Mouse (Mus musculus) testis, postnatal 14 days (tissue): ENCODE results near the gene Iqcc.

Source experiments
- DNase-seq: peaks from one replicate; pipeline ENCODE4 v3.0.0; 2021; ENCODE audit warnings: low spot score

The Iqcc gene

DNA sequence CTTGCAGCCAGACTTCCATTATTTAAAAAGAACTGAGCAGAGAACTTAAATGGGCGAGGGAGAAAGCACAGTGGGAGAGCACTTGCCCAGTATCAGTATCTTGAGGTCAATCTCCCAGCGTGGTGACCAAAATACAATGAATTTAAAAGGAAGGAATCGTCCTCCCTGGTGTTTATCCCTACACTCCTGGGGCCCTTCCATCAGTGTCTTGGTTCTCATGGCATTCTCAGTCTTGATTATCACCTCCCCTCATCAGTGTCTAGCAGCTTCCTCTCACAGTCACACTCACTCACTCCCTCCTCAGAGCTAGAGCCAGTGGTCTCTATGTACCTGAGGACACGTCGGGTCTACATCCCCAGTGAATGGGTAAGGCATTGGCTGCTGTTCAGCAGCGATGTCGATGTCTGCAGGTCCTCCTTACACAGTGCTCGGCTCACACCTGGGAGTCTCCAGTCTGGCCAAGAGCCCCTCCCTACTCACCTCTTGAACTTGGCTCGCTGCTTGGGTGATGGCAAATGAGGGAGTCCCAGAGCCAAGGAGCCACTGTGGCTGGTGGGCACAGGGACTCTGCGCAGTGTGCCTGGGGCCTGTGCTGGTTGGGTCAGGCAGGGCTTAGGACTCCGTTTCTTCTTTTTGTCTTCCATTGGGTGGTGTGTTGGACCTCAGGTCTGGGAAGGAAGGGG, 3.4 kb upstream of the Iqcc start:
- no peak for DNase-seq

DNA sequence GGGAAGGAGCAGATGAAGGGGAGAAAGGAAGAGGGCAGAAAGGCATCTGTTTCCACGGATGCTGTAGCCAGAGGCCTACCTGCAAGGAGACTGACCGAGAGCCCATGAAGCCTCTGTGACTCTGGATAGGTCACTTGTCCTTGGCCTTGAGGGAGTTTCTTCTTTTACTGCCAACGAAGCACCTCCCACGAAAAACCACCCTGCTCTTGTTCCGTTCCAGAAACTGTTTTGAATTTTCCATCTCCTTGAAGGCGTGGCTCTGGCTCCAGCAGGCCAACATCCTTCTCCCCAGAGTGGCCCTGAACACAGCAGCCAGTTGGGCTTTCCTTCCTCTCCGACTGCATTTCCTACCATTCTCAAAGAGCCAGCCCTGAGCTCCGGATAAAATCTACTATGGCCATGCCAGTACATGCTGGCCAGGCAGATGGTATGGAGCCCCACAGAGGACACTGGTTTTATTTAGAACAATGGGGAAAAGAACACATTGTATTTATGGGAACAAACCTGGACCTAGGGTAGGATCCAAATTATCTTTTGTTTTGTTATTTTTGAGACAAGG, 2.5 kb upstream of the Iqcc start:
- DNase-seq = peak; percentile 68

DNA sequence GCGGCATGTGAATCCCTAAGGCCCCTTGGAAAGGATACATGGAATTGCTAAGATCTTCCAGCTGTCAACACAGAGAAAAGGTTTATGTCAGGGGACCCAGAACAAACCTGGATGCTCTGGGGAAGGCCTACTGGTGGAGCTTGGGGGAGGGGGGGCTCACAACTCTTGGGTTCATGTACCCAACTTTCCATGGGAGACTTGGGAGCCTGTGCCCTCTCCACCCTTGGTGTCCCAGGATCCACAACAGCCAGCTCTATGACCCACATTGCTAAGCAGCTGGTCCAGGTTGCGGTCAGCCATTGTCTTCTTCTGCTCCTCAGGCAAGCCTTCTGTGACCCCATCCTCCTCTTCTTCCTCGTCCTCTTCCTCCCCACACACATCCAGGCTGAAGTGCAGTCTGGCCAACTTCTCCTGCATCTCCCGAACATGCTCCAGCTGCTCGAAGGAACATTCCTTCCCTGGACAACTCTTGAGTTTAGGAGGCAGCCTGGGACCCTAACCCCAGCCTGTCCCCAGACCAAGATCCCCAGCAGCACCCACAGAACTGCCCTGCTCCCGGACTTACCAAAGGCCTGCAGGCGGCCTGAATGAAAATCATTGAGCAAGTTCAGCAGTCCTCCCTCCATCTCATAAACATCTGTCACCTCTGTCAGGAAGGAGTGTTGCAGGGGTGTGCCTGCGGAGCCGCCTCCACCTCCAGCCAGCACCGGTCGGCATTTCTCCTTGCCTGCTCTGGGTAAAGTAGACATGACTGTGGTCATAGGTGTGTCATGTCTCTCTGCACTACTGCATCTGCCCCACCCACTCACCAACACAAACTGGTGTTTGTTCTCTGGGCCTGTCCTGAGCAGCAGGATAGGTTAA, 1.8 kb upstream of the Iqcc start:
- no peak for DNase-seq

DNA sequence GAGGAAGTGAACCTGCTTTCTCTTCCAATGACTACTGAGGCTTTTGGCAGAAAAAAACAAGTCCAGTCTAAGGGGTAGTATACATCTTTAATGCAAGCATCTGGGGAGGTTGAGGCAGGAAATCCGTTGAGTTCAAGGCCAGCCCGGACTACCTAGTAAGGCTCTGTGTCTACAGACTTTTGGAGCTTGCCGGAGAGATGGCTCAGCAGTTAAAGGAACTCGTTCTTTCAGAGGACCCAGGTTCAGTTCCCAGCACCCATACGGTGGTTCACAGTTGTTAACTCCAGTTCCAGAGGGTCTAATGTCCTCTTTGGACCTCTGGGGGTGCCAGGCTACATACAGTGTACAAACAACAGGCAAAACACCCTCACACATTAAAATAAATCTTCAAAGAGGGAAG, 868 bp downstream of the Iqcc start:
- DNase-seq = no peak

DNA sequence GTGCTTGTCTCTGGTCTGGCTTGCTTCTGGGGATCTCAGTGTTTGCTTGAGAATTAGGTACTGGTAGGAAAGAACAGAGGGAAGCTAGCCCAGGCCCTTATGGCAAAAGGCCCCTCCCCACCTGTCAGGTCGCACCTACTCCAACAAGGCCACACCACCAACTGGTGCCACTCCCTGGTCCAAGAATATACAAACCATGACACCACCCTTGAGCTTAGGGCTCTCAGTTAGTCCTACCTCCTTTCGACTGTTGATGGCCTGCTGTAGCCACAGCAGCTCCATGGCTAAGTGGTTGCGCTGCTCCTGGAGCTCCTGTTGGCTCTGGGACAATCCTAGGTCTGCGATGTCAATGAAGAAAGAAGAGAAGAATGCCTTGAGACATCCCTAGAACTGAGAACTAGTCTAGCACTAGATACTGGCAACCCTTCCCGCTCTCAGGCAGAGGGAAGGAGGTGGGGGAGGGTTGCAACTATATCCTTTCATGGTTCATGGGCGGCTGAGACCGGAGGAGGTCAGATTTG, 1.7 kb downstream of the Iqcc start:
- no peak for DNase-seq

DNA sequence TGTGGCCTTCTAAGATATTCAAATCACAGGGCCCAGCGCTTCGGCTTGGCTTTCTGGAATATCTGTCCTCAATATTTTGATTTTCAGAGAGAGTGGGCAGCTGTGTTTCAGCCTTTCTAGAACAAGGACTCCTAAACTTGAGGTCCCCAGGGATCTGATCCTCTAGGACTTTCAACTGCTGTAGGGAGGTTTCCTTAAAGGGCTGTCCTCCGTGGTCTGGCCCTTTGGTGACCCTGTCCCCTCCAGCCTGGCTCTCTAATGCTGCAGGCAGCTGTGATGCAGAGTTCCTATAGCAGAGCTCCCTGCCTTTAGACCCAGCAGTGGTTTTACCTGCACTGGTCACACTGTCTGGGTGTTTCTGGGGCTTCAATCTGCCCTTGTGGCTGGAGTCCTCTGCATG, 2.3 kb downstream of the Iqcc start:
- DNase-seq = no peak

DNA sequence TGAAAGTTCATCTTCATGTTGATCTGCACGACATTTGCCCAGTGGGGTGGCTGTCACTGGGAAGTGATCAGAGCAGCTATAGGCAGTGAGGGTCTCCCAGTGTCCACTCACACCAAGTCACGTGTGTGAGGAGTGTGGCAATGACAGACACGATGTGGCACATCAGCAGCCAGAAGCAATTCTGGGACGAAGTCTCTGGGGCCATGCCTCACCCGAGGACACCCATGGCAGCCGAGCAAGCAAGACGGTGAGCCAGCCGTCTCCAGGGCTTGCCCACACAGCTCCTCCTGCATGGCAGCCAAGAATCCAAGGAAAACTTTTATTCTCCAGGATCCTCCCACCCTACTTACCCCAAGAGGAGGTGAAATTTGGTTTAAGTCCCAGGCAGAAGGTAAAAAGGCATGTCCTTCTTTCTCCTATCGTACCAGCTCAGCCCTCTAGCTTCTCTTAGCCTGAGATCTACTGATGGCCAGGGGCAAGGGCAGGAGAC, 3.1 kb downstream of the Iqcc start:
- DNase-seq = no peak

DNA sequence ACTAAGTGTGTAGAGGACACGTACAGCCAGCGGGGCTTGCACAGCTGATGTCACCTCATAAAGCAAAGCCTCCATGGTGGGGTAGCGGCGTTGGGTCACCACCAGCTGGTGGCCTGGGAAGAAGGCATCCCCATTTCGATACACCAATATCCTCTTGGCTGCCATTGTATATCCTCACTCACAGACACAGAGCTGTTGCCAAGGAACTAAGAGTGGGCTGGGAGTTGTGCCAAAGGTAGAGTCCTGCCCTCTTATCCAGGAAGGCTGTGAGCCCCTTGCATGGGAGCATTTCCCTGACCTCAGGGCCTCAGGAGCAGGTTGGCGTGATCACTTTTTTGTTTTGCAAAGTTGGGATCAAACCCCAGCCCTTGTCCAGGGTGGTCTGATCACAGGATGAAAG, 4.8 kb downstream of the Iqcc start, which contains the start of gene Dcdc2b:
Dcdc2b (minus strand) TSS at position 165 of the 400 bp plus-strand sequence.
- DNase-seq = no peak

DNA sequence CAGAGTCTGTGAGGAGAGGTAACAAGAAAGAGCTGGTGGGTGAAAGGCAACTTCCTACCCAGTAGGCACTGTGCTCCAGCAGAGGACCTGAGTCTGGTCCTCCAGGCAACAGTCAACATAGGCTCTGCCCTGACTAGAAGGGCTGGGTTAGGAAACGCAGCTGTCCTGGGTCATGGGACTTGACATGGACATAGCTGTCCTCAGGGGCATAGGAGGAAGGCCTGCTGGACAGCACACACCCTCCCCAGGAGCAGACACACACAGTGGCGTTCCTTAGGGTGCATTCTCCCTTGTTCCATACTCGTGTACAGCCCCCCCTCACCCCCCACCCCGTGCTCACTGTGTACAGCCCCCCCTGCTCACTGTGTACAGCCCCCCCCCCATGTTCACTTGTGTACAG, 8.4 kb downstream of the Iqcc start:
- DNase-seq = no peak

DNA sequence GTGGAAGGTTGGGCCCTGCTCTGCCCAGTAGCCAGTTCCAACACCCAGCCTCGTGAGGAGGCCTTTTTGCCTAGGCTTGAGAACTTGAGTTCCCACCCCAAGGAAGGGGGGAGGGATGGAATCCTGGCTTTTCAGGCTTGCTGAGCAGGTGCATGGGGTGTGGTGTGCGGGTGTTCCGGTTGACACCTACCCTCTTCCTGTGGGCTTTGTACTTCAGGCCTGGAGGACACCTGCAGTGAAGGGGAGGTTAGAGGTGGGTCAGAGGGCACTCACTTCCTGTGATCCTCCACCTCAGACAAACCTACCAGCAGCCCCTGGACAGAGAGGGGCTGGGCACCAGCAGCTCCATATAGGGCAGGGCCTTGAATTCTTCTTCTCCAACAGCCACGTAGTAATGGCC, 8.9 kb downstream of the Iqcc start:
- DNase-seq = no peak

DNA sequence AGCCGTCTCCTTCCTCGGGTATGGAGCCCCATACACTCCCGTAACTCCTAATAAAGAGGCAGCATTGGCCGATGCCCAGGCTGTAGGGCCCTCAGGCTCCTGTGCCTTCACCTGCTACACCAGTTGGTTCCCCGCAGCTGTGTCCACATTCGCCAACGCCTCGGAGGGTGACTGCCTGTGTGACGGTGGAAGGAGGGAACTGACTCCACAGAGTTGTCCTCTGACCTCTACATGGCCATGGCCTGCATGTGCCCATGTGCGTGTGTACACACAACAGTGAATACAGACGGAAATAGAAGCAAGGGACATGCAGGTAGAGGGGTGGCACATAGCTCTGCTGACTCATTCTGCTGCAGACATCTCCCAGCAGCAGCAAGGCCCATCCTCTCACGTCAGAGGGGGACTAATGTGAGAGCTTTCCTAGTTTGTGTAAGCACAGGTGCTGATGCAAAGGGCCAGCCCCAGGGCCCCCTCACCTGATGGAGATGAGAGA, 9.7 kb downstream of the Iqcc start:
- DNase-seq = no peak

DNA sequence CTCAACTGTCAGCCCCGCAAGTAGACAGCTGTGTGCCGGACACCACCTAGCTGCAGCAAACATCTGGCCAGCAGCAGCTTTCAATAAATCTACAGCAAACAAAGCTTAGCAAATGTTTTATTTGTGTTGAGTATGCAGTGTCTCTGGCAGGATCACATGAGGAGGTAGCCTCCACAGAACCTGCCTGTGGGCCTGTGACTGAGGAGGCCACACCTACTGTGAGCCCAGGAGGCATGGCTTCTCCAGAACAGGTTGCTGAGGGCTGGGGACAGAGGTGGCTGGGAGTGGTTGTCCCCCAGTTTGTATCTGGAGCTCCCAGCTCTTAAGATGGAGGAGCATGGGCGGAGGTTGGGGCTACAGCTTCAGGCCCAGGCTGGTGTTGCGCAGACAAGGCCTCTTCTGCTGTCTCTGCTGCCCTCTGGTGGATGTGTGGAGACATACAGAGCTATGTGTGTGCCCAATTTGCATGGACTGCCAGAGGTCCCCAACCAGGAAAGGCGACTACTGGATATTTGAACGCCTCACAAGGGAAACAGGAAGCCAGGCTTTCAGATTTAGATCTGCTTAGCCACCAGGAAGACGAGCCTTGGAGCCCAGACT, 10.4 kb downstream of the Iqcc start:
- peak; percentile 63 for DNase-seq

DNA sequence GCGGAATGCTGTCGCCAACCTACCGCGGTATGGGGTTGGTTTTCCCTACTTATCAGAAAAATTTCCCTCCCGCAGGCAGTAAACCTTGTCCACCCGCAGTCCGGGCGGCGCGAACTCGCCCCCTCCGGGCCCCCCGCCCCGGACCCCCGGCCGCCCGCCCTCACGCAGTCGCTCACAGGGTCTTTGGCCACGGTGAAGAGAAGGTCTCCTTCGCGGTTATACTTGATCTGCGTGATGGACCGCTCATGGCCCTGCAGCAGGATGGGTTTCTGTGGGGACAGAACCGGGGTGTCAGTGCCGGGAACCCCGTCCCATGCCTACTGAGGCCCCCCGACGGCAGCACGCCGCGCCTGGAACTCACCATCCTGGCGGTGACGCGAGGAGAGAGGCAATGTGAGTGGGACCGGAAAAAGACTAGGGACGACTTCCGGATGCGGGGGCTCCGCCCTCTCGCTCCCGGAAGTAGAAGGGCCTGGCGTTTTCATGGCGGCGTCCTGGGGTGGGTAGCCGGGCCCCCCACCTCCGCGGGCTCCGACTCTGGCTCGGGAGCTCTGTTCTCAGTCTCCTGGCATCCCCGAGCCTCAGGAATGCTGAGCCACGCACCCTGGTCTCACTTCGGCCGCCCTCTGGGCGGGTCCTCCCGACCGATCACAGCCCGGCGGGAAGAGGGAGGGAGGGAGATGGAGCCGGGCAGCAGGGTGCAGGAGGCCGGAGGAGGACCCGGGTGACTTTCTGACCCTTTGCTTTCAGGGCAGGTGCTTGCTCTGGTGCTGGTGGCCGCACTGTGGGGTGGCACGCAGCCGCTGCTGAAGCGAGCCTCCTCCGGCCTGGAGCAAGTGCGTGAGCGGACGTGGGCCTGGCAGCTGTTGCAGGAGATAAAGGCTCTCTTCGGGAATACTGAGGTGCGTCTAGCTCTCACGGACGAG, 18.4 kb downstream of the Iqcc start, which contains the start of the genes Eif3i and Tmem234:
Eif3i (minus strand) TSS at position 416 of the 926 bp plus-strand sequence.
Tmem234 (plus strand) TSS at position 436 of the 926 bp plus-strand sequence.
- peak; percentile 89 for DNase-seq

DNA sequence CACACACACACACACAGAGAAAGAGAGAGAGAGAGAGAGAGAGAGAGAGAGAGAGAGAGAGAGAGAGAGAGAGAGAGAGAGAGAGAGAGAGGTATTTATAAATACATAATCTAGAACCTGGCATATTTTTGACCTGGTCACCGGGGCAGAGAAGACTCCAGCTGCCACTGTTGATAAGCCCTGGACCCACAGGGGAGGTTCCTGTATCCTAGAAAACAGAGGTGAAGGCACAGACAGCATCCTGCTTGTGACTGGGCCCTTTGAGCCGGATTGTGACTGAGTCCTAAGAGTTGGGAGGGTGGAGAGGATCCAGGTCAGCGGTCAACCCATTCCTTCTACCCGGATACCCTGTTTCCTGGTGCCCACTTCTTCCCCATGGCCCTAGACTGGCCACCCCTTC, 30.0 kb downstream of the Iqcc start:
- DNase-seq = no peak

DNA sequence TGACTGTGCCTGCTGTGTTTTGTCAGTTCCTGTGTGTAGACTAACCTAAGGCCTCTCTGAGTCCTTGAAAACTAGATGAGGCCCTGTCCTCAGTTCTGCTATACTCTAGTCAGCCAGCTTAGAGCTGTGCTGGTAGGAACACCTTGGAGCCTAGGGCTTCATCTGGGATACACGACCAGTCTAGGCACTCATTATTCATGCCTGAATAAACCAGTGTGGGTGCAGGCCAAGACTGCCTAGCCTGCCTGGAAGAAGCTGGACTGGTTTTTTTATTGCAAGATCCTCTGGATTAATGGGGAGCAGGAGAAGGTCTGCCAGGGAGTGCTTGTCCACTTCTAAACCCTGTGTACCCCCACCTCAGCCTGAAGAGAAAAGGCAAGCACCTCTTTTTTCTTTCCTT, 32.0 kb downstream of the Iqcc start:
- no peak for DNase-seq

DNA sequence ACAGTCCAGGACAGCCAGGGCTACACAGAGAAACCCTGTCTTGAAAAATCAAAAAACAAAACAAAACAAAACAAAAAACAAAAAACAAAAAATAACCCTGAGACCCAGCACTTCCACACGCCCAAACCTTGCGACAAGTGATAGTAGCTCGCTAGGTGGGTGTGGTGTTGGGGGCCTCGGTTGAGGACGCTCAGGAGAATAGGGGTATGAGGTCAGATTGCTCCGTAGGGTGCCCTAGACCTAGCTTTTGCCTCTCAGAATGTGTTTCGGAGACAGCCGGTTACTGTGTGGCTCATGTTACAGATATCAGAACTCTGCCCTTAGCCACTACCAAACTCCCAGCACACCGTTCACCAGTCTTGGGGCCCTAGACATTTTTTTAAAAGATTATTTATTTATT, 33.1 kb downstream of the Iqcc start:
- no peak for DNase-seq

DNA sequence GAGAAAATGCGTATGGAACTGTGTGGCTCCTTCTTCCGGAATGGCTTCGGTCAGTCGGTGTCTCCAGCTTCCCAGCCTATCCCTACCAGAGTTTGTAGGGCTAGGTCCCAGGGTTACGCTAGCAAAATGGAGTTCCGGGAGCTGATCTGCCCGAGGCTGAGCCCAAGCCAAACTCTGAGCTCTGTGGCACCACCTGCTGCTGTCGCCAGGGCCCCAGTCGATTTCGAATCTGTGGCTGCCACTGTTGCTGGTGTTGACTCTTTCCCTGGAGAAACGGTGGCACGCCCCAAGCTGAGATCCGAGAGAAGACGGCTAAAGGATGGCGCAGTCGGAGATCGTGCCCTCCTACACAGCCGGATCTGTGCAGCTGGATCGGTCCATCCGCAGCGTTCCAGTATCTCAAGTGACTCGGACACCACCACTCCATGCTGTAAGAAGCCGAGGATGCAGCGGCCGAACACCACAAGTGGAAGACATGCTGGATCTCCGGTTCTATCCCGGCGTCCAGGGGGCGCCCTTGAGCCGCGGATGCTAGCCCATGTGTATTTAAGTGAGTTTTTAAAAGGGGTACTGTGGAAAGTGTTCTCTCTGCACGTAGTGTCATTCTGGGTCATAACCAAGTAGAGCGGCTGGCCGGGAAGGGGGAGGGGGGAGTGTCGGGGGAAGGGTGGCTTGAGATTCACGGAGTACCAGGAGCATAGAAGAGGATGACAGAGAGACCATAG, 33.9 kb downstream of the Iqcc start:
- DNase-seq = peak; percentile 76

DNA sequence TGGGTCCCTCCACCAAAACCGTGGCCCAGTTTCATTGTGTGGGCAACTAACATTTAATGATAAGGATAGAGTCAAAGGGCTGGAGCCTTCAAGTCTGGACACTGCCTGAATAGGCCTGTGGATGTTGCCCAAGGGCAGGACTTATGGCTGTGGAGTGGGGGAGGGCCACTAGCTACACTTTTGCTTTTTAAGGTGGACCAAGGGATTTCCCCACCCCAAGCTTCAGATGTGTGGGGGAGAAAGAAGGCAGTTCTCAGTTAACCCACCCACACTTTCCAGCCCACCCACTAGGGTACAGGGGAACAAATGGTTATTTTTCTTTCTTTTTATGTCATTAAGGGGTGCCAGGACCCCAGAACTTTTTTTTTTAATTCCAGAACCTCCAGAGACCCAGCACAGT, 34.5 kb downstream of the Iqcc start:
- DNase-seq = no peak

DNA sequence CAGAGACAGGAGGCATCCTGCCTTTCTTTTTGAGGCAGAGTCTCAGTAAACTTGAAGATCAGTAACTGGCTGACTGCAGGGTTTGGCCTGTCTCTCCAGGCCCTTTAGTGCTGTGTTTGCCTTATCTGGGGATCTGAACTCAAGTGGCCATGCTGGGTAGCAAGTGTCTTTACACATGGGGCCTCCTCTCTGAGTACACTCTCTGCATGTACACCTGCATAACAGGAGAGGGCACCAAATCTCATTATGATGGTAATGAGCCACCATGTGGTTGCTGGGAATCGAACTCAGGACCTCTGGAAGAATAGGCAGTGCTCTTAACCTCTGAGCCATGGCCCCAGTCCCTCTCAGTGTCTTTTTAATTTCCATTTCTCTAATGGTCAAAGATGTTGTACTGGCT, 36.6 kb downstream of the Iqcc start:
- no peak for DNase-seq

DNA sequence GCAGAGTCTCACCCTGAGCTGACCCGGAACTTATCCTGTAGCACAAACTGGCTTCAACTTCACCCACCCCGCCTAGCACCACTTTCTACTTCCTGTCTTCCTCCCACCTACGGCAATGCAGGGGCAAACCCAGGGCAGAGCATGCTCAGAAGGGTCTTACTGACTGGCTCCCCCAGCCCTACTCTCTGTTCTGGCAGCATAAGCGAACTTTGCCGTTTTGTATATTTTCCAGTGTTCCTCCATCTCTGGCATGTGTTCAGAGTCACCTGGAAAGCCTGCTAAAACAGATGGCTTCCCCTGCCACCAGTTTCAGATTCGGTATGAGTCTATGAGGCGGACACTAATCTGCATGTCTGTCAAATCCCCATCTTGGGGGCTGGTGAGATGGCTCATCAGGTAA, 38.6 kb downstream of the Iqcc start:
- no peak for DNase-seq
